Mouse (Mus musculus) heart, embryonic 11.5 days (tissue): ENCODE measurements around the gene Lhpp. TPM values are rescaled to one million over a fixed set of nuclear protein-coding genes. Genes with fewer than 3 reads are reported as not detected.

Source experiments
- ATAC-seq: fragments of 200-750 bp; cut with Nextera tagmentation; replicated peaks from 2 replicates; pipeline ENCODE4 v1.8.0; 2017; ENCODE audit warnings: moderate library complexity; ENCODE audit not compliant: insufficient number of reproducible peaks, low FRiP score, low TSS enrichment
- H3K27ac ChIP-seq: fragments of 300-500 bp; sonication (generic); 2 replicates; pipeline ENCODE4 v1.5.1; 2014; ENCODE audit warnings: mild to moderate bottlenecking, low read depth, low read length
- H3K27me3 ChIP-seq: fragments of 300-500 bp; sonication (generic); 2 replicates; pipeline ENCODE4 v1.6.1; 2014; ENCODE audit warnings: mild to moderate bottlenecking, low read length, mixed read lengths; ENCODE audit not compliant: control insufficient read depth, insufficient read depth
- H3K36me3 ChIP-seq: fragments of 300-500 bp; sonication (generic); 2 replicates; pipeline ENCODE4 v1.6.1; 2014; ENCODE audit warnings: mild to moderate bottlenecking, low read length, moderate library complexity, mixed read lengths; ENCODE audit not compliant: control insufficient read depth, insufficient read depth
- H3K4me1 ChIP-seq: fragments of 300-500 bp; sonication (generic); 2 replicates; pipeline ENCODE4 v1.6.1; 2014; ENCODE audit warnings: low read length; ENCODE audit not compliant: control insufficient read depth, insufficient read depth
- H3K4me2 ChIP-seq: fragments of 300-500 bp; sonication (generic); 2 replicates; pipeline ENCODE4 v1.6.1; 2014; ENCODE audit warnings: mild to moderate bottlenecking, moderate library complexity
- H3K4me3 ChIP-seq: fragments of 300-500 bp; sonication (generic); 2 replicates; pipeline ENCODE4 v1.5.1; 2014; ENCODE audit warnings: low read depth, low read length
- H3K9ac ChIP-seq: fragments of 300-500 bp; sonication (generic); 2 replicates; pipeline ENCODE4 v1.6.1; 2014; ENCODE audit warnings: mild to moderate bottlenecking, low read depth, low read length, moderate library complexity
- H3K9me3 ChIP-seq: fragments of 300-500 bp; sonication (generic); replicated peaks from 2 replicates; pipeline ENCODE4 v1.6.1; 2016; ENCODE audit warnings: low read length; ENCODE audit not compliant: control insufficient read depth
- WGBS: fragments of 180-500 bp; shearing (Covaris S2); extraction: QIAGEN DNeasy Blood & Tissue Kit; methylation state at CpG from one replicate; pipeline ENCODE4 v1.1.7; 2014; ENCODE audit not compliant: insufficient replicate concordance; 5-methylcytosine and 5-hydroxymethylcytosine counted together
- polyA plus RNA-seq: library from polyadenylated mRNA; unstranded; fragments of >200 nt; fragmentation: Nextera tagmentation; extraction: Ambion mirVana; gene quantifications from 2 replicates; pipeline ENCODE4 v1.2.1, GENCODE M21; 2014

Lhpp gene
- polyA plus RNA-seq: 21.2 and 21.9 TPM in 2 replicates

DNA sequence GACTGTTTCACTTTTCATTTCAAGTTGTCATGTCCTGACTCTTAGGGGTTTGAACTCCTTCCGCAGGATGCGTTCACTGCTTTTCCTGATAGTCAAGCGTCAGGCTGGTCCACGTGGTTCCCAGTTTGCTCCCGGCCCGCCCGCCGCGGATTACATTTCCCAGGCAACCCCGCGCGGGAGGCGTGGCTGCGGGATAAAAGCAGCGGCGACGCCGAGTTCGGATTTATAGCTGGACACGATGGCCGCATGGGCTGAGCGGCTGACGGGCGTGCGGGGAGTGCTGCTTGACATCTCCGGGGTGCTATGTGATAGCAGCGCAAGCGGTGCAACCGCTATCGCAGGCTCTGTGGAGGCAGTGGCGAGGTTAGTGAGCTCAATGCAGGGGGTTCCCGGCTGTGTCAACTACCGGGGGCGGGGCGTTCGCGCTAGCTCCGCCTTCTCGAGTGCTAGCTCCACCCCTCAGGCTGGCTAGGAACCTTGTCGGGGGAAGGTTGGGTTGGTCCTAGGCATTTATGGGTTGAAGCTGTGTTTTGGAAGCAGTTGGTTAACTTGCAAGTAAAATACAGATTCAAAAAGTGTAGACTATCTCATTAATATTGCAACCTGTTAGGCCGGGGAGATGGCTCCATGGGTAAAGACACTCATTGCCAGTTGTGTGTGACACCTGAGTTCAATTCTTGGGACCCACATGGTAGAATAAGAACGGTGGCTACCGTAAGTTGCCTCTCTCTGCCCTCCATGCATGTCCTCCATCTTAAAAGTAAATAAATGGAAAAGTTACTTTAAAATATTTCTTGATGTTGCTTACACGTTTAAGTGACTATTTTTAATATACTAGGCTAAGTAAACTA, at the start of gene Lhpp:
Gene Lhpp, plus strand, starts transcription at position 171 of the 851 bp plus-strand sequence.
- WGBS: 7% methylated on average over 44 of the region's 44 CpGs
- ATAC-seq: peak; percentile 79
- no peak within 1 kb of the TSS for H3K27ac ChIP-seq

DNA sequence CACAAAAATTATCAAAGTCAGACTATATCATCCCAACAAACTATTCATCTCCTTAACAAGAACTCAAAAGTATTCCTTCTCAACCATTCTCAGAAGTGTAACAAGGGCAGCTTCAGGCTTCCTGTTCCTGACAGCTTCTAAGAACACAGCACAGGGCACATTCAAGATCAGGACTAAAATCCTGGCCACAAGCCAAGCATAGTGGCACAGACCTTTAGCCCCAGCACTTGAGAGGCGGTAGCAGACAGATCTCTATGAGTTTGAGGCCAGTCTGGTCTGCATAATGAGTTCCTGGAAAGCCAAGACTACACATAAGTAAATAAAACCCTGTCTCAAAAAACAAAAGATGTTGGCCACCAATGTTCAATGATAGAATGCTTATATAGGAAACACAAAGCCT, 44.6 kb upstream of the Lhpp start:
- Histone ChIP-seq H3K4me1 (peaks cover 12% of the 10 kb centered on the region), H3K4me3 (no peak overlapping the region), H3K36me3 (peaks cover 20% of the 10 kb centered on the region), H3K9ac (no peak overlapping the region), H3K27ac (no peak overlapping the region), H3K9me3 (no peaks in the 10 kb centered on the region), H3K27me3 (no peaks in the 10 kb centered on the region), H3K4me2 (no peak overlapping the region)
- WGBS: 31% methylated on average over 1 of the region's 1 CpGs
- 0 out of 2 replicates have a peak, but pooled peaks have one; percentile 46 for ATAC-seq

More for the DNA sequence above, at the start of gene Lhpp:
- peaks cover 2% of the 10 kb centered on the region; the same call in 1 of the 2 replicates for H3K27me3 ChIP-seq
- peak within 1 kb of the TSS; percentile 57 for H3K4me3 ChIP-seq
- H3K4me2 ChIP-seq: peak within 1 kb of the TSS; percentile 74
- no peaks in the 10 kb centered on the region for H3K9me3 ChIP-seq
- H3K4me1 ChIP-seq: peaks cover 6% of the 10 kb centered on the region; the same call in 1 of the 2 replicates
- H3K36me3 ChIP-seq: no peaks in the 10 kb centered on the region
- peak within 1 kb of the TSS; percentile 68 for H3K9ac ChIP-seq

DNA sequence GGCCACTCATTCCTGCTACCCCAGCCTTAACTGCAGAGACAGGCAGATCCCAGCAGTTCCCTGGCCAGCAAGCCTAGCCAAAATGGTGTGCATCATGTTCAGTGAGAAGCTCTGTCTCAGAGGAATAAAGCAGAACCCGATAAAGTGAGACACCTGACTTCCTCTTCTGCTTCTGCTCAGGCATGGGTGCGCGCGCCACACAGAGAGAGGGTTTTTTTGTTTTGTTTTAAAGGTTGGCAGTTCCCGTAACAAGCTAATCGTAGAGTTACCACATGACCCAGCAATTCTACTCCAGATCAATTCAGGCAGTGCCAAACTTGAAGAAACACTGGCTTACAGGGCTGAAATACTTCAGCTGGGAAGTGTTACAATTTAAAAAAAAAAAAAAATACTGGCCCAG, 41.6 kb upstream of the Lhpp start:
- peaks cover 8% of the 10 kb centered on the region for H3K36me3 ChIP-seq
- WGBS: 96% methylated on average over 6 of the region's 6 CpGs
- no peaks in the 10 kb centered on the region for H3K9me3 ChIP-seq
- no peaks in the 10 kb centered on the region for H3K27me3 ChIP-seq
- no peak overlapping the region for H3K9ac ChIP-seq
- ATAC-seq: no peak
- peaks cover 15% of the 10 kb centered on the region for H3K4me1 ChIP-seq
- H3K4me3 ChIP-seq: no peak overlapping the region
- no peak overlapping the region for H3K4me2 ChIP-seq
- no peak overlapping the region for H3K27ac ChIP-seq

DNA sequence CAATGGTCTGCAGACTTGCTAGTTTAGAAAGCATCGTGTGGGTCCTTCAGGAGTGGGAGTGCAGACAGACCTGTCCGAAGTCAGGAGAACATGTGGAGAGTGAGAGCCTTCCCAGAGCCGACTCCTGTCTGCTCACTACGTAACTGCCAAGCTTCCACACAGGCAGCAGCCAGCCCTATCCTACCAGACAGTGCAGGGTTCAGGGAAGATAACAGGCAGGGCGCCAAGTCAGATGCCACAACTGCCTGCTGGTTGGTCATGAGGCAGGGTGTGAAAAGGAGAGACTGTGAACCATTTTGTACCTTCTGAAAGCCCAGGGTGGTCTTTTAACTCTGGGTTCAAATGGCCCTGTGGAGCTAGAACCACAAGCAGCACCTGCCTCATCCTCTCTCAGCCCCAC, 40.4 kb upstream of the Lhpp start:
- WGBS: 58% methylated on average over 5 of the region's 5 CpGs
- peaks cover 15% of the 10 kb centered on the region for H3K4me1 ChIP-seq
- H3K9ac ChIP-seq: no peak overlapping the region
- H3K27ac ChIP-seq: no peak overlapping the region
- no peak; the same call in 1 of the 2 replicates for ATAC-seq
- H3K9me3 ChIP-seq: no peaks in the 10 kb centered on the region
- no peaks in the 10 kb centered on the region for H3K27me3 ChIP-seq
- H3K4me3 ChIP-seq: no peak overlapping the region
- no peak overlapping the region for H3K4me2 ChIP-seq
- H3K36me3 ChIP-seq: peaks cover 3% of the 10 kb centered on the region; the same call in 1 of the 2 replicates

DNA sequence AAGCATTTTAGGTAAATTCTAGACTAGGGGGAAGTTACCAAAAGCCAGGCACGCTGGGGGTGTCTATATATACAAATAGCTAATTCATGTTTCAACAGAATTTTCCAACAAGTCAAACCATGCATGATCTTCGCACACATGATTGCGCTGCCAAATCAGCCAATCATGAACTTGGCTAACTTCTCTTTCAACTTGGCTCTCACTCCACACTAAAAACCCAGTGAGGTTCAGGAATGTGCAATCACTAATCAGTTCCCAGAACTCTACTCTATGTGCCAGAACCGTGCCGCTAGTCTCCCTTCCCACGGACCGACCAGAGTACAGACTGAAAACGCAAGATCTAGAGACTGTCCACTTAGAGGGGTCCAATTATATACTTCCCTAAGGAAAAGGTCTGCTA, 39.0 kb upstream of the Lhpp start:
- H3K9me3 ChIP-seq: no peaks in the 10 kb centered on the region
- no peak overlapping the region for H3K4me3 ChIP-seq
- peaks cover 16% of the 10 kb centered on the region for H3K4me1 ChIP-seq
- WGBS: 82% methylated on average over 8 of the region's 8 CpGs
- no peak for ATAC-seq
- H3K36me3 ChIP-seq: no peaks in the 10 kb centered on the region; the same call in 1 of the 2 replicates
- no peak overlapping the region for H3K27ac ChIP-seq
- H3K27me3 ChIP-seq: no peaks in the 10 kb centered on the region
- no peak overlapping the region for H3K9ac ChIP-seq
- no peak overlapping the region for H3K4me2 ChIP-seq

DNA sequence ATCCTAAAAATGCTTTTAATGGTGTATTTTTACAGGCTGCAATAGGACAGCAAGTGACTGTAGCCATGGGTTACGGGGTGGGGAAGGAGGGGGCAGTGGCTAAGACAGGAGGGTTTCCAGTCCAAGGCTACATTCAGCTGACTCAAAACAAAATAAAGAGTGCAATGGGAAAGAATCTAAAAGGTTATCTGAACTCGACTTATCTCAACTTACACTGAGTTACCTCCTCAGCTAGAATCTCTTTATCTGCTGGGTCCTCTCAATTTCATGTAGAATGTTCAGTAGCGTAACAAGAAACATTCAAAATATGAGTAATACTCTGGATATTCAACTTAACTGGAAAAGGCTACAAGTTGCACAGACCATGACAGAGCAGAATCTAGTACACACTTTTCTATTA, 37.7 kb upstream of the Lhpp start:
- WGBS: 66% methylated on average over 3 of the region's 3 CpGs
- ATAC-seq: no peak
- H3K27me3 ChIP-seq: 0 out of 2 replicates have a peak, but pooled peaks cover 2% of the 10 kb centered on the region
- H3K4me1 ChIP-seq: peaks cover 18% of the 10 kb centered on the region
- no peak overlapping the region for H3K4me3 ChIP-seq
- H3K9me3 ChIP-seq: no peaks in the 10 kb centered on the region
- no peaks in the 10 kb centered on the region; the same call in 1 of the 2 replicates for H3K36me3 ChIP-seq
- no peak overlapping the region for H3K9ac ChIP-seq
- H3K4me2 ChIP-seq: no peak overlapping the region
- 0 out of 2 replicates have a peak overlapping the region, but pooled peaks have one; percentile 24 for H3K27ac ChIP-seq

DNA sequence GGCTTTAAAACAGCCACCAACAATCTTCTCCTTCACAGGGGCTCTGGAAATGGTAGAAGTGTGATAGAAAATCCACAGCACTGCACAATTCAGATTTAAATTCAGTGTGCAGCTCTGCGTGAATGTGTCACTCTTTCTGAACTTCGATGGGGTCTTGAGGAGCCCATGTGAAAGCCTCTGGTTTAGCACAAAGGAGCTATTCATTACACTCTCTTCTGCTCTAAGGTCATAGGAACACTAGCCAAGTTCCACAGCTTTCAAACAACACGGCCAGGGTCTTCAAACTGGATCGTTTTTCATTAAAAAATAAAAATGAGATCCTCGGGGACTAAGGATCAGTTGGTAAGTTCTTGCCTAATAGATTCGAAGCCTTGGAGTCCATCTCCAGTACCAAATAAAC, 37.2 kb upstream of the Lhpp start:
- WGBS: 68% methylated on average over 6 of the region's 6 CpGs
- Histone ChIP-seq H3K4me3 (no peak overlapping the region), H3K27ac (0 out of 2 replicates have a peak overlapping the region, but pooled peaks have one; percentile 24), H3K36me3 (no peaks in the 10 kb centered on the region; the same call in 1 of the 2 replicates), H3K9ac (no peak overlapping the region), H3K4me1 (peaks cover 18% of the 10 kb centered on the region), H3K9me3 (no peaks in the 10 kb centered on the region), H3K27me3 (0 out of 2 replicates have a peak, but pooled peaks cover 2% of the 10 kb centered on the region), H3K4me2 (no peak overlapping the region)
- no peak for ATAC-seq

DNA sequence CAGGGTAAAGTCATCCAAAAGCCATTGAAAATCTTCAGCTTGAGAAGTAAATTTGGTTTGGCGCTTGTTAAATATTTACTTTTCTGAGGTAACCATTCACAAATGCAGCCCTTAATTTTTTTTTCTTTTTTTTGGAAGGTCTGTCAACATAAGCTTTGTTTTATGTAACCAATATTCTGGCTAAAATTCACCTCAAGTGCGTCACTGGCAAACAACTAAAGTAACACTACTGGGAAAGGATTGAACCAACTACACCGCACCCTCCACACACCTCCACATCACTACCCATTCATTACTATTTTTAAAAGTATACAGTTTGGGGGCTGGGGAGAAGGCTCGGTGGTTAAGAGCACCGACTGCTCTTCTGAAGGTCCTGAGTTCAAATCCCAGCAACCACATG, 35.8 kb upstream of the Lhpp start:
- Histone ChIP-seq H3K9ac (no peak overlapping the region), H3K4me2 (no peak overlapping the region), H3K27ac (no peak overlapping the region), H3K36me3 (no peaks in the 10 kb centered on the region), H3K4me1 (peaks cover 18% of the 10 kb centered on the region), H3K9me3 (no peaks in the 10 kb centered on the region), H3K4me3 (no peak overlapping the region), H3K27me3 (0 out of 2 replicates have a peak, but pooled peaks cover 2% of the 10 kb centered on the region)
- no peak for ATAC-seq
- WGBS: 89% methylated on average over 5 of the region's 5 CpGs
